Mouse (Mus musculus) NIH3T3 (cell line): ENCODE data around the gene Ppp1r35.
"Not testable (repeated sequence)": the region's sequence is repeated elsewhere in the genome, so short reads cannot be mapped to it uniquely, and the experiment has no call there.

Source experiments
- DNase-seq: peaks from one replicate; pipeline ENCODE4 v3.0.0-alpha.2; 2012; ENCODE audit warnings: low read depth

Gene Ppp1r35

DNA sequence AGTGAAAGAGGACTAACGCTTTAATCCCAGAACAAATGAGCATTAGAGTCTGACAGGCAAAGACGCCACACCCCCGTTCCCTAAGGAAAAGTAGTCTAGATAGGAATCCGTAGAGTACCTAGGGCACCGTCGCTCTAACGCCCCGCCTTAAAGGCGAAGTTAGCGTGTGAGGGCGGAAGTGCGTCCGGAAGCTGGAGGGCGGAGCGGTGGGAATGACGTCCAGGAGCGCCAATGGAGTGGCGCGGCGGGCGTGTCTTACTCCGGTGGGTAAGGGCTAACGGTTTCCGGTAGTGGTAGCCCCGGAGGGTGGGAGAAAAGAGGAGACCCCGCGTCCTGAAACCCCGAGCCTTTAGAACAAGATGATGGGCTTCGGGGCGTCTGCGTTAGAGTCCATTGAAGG is at the start of gene Ppp1r35:
TSS of gene Ppp1r35 (plus strand) at position 215 of the 400 bp plus-strand sequence.
- peak; percentile 99 for DNase-seq

DNA sequence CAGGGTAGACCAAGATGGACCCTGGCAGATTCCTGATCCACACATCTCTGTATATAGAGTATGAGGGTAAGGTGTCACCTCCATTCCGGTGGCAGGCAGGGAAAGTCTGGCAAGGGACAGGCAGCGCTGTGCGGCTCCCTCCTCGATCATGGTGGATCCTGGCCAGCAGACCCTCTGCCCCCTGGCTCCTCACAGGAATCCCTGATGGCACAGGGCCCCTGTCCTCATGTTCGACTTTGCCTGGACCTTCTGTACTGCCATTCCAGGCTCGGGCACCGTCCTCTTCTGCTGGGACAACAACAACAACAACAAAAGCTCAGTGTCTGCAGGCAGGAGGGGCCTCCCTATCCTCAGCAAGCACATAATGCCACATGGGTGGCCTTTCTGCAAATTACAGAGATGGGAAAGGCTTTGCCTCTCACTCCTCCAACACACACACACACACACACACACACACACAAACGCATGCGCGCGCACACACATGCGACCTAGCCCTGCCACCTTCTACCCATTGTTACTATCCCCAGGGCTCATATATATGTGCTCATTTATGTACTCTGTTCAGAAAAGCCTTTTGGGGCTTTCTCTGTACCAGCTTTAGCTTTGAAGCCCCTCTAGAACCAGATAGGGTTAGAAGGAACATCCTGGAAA is 44.9 kb upstream of the Ppp1r35 start:
- no peak for DNase-seq

DNA sequence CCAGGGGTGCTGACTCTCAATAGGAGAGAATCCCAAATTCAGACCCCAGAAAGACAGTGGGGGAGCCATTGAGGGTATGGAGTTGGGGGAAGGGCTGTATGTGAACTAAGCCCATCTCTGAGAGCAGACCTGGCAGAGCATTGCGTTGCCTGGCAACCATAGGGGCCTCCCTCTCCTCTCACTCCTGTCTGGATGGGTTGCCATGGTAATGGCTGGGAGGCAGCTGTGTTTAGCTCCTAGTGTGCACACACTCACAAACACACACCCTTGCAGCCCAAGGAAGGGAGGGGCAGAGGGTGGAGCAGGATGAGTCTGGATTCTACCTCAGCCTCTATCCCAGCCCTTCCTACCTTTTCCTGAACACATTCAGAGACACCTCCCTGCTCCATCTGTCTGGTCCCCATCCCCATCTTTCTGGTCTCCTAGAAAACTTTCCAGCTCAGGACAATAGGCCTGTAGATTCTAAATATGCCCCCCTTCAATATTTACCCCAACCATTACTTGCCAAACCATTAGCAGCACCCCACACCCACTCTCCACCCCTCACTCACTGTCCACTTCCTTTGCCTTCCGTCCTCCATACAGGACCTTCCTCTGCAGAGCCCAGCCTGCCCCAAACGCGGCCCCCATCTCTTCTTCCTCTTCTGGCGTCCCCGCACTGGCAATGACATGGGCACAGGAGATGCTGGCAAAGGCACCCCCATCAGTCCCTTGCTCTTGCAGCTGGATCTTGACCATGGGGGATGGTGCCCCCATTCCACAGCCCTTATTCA is 44.2 kb upstream of the Ppp1r35 start:
- DNase-seq: no peak

DNA sequence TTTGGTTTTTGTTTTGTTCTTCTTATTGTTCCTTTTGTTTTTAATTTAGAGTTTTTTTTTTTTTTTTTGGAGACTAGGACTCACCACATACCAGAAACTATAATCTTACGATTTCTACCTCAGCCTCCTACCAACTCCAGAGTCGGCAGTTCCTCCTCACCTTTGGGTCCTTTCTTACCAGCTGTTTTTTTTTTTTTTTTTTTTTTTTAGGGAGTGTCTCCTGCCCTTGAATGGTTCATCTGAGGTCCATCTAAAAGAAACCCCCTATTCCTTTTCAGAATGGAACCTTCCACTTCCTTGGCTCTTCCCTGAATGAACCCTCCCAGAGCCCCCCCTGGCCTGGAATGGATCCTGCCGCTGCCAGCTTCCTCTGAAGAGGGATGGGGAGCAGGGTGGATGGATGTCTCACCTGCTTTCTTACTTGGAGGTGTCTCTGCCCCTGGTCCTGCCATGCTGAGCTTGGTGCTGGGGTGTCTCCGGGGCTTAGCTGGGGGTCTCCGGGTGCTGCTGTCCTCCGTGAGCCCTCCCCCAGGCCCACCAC is 41.2 kb upstream of the Ppp1r35 start:
- DNase-seq: no peak

DNA sequence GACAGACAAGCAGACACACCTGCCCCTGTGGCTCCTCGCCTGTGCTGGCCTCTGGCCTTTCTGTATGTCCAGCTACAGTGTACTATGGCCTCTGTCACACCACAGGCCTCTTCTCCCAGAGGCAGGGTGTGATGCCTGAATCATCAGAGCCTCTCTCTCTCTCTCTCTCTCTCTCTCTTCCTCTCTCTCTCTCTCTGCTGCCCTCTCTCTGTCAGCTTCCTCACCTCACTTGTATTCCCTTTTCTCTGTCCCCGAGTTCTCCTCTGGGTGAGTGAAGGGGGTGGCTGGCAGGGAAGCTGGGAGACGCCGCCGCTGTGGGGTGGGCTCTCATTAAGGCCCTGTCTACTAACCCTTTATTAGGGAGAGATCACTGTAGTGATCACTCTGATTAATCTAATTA is 40.1 kb upstream of the Ppp1r35 start:
- DNase-seq: peak; percentile 71

DNA sequence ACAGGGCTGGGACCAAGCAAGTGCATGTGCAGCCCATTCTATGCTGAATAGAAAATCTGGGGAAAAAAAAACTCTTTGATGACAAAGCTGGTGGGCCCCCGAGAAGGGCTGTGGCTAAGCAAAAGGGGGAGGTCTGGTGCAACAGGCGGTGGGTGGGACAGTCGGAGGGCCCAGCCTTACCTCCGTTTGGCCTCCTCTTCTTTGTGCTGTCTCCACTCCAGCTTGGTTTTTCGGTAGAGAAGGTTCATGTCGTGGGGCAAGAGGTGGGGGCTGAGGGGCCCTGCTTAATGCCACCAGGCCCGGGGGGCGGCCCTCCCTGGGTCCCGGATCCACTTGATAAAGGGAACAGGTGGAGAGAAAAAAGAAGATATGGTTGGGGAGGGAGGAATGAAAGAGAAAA is 39.2 kb upstream of the Ppp1r35 start:
- no peak for DNase-seq

DNA sequence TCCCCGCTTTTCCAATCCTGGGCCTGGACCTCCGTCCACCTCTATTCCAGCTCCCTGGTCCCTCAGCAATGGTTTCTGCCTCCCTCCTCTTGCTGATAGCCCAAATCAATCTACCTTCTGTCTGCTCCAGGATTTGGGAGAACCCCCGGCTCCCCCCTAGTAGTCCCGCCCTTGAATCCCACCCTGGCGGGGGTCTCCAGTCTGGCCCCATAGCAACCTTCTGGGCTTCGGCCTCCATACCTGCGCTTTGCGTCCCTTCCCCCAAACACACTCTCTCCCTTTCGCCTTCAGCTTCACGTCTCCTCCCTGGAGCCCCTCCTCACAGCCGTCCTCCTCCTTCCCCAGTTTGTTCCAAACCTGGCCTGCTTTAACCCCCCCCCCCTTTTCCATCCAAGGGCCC is 38.1 kb upstream of the Ppp1r35 start:
- no peak for DNase-seq

DNA sequence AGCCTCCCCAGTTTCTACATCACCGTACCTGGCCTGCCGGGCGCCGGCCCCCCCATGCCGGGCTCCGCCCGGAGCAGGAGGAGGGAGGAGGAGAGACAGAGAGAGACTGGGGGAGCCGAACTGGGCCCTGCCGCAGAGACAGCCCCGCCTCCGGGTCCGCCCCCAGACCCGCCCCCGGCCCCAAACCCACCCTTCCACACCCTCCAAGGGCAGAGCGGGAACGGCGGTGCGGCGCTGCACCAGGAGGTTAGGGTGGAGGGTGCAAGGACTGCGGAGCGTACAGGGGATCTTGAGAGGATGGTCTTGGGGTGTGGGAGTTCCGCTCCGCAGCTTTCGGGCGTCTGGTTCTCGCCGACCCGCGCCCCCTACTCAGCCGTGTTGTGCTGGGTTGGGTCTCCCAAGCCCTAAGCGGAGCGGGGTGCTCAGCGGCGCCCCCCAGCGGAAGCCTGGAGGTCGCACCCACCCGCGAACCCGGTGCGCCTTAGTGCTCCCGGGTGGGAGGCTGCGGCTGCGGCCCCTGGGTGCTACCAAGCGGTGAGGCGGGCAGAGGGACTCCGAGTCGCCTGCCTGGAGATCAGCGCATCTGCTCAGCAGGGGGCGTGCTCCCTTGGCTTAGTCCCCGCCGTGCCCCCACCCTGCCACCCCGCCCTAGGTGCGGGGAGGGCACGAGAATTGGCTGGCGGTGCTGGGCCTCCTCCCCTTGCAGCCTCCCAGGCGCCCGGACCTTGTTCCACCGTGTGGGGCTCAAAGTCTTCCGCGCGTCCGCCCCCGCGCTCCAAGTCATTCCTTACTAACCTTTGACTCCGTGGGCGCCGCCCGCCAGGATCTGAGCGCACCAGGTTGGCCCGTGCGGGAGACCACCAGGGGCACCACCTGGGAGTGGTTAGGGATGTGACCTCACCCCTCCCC is 37.4 kb upstream of the Ppp1r35 start, which contains the start of gene Nyap1:
TSS of gene Nyap1 (minus strand) at position 585 of the 909 bp plus-strand sequence.
- peak; percentile 88 for DNase-seq

DNA sequence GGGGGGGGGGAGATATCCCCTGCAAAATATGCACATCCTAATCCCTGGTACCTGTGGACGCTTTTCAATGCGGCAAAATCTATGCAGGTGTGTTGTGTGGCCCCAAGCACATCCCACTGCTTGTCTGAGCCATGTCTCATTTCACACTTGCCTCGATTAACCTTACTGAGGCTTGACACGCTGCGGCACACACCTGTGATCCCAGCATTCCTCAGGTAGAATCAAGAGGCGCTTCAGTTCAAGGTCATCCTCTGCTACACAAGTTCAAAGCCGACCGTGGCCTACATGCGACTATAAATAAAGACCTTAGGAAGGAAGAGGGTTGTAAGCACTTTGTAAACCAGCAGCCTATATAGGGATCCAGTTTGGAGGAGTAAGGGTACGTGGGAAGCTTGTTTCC is 36.6 kb upstream of the Ppp1r35 start:
- DNase-seq: no peak

DNA sequence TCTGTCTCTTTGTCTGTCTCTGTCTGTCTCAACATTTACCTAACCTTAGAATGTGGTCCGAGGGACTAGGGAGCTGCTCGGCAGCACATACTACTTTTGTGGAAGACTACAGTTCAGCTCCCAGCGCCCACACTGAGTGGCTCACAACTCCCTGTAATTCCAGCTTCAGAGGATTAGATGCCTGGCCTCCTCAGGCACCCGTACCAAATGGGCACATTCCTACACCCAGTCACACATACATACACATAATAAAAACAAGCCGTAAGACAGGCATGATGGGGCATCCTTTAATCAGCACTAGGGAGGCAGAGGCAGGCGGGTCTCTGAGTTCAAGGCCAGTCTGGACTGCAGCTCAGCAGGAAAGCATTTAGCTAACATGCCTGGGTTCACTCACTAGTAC is 35.8 kb upstream of the Ppp1r35 start:
- no peak for DNase-seq

DNA sequence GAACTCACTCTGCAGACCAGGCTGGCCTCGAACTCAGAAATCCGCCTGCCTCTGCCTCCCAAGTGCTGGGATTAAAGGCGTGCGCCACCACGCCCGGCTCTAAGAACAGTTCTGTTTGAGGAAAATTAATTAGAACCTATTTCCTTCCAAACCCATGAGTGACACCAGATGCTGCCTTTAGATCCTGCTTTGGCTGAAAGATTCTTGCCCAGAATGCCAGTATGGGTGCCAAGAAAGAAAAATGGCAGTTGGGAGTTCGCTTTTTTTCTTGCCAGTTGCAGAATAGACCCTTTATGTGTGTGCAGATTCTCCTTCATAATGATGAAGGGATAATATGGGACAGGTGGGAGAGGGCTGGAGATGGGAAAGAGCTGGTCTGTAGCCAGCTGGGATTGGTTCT is 34.5 kb upstream of the Ppp1r35 start:
- no peak for DNase-seq

DNA sequence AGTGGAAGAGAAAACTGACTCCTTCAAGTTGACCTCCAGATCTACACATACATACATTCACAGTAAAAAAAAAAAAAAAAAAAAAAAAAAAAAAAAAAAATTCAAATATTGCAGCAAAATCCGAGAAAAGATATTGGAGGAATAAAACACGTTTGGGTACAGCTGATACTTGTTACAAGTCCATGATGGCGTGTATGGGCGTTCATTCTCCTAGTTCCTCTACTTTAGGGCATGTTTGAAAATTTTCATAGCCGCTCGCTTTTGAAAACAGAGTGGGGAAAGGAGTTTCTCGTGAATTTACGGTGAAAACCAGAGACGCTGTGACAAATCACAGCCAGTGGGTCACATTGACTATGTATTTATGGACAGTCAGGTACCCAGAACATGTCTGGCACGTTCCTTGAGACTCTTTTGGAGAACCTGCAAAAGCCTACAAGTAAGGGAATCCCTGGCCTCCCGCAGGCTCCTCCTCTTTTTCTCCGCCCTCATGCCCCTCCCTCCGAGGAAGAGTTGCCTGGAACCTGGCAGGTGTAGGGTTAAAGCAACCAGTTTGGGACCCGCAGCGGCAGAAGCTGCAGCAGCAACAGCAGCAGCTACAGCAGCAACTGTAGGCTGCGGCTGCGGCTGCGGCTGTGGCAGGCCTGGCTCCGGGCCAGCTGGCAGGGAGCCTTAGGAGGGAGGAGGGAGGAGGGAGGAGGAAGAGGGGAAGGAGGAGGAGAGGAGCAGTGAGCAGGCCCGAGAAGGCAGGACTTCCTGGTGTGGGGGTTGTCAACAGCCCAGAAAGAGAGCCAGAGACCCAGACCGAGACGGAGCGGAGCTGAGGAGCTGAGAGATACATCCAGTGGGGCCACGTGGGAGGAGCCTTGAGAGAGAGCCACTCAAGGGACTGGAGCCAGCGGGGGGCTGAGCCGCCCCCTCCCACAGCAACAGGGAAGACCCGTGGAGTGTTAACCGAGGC is 33.2 kb upstream of the Ppp1r35 start, which contains the start of gene Tsc22d4:
TSS of gene Tsc22d4 (plus strand) at position 517 of the 958 bp plus-strand sequence.
- peak; percentile 92 for DNase-seq

DNA sequence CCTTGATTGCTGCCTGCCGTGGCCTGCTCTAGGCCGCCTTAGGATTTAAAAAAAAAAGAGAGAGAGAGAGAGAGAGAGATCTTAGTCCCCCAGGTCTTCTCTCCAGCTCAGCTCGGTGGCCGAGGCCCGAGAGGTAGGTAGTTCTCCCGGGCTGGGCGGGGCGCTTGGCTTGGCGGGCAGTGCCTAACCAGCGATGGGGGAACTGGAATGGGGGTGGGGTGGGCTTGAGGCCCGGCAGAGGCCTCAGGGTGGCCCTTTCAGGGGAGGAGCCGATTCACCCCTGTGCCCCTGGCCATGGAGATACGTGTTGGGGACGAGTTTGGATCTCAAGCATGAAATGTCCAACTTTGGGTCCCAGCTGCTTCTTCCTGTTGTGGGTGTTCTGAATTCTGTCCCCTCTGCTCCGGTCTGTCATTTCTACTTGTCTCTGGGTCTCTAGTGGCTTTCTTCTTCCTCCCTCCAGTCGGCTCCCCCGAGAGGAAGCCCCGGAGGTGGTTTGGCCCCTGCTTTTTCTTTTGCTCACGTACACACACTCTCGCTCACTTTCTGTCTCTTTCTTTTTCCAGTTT is 32.3 kb upstream of the Ppp1r35 start:
- peak; percentile 74 for DNase-seq

DNA sequence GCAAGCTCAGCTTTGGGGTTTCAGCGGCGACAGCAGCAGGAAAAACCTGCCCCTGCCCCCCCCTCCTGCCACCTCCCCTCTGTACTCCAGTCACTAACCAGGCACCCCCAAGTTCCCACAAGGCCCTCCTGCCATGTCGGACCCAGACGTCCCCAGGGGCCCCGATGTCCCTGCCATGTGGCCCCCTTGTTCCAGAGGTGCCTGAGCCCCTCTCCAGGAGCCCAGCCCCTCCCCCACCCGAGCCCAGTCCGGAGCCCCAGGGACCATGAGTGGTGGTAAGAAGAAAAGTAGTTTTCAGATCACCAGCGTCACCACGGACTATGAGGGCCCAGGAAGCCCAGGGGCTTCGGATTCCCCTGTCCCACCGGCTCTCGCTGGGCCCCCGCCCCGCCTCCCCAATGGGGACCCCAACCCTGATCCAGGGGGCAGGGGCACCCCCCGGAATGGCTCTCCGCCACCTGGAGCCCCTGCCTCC is 31.8 kb upstream of the Ppp1r35 start:
- peak; percentile 31 for DNase-seq

DNA sequence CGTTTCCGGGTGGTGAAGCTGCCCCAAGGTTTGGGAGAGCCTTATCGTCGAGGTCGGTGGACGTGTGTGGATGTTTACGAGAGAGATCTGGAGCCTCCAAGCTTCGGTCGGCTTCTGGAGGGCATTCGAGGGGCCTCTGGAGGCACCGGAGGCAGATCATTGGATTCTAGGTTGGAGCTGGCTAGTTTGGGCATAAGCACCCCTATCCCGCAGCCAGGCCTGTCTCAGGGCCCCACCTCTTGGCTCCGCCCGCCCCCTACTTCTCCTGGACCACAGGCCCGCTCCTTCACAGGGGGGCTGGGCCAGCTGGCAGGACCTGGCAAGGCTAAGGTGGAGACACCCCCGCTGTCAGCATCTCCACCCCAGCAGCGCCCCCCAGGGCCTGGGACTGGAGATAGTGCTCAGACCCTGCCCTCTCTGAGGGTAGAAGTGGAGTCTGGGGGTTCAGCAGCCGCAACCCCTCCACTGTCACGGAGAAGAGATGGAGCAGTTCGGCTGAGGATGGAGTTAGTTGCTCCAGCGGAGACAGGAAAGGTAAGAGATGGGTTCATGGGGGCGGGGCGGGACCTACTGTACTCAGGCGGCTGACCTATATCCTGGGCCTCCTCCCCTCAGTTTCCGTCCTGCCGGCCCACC is 31.2 kb upstream of the Ppp1r35 start:
- peak; percentile 69 for DNase-seq

DNA sequence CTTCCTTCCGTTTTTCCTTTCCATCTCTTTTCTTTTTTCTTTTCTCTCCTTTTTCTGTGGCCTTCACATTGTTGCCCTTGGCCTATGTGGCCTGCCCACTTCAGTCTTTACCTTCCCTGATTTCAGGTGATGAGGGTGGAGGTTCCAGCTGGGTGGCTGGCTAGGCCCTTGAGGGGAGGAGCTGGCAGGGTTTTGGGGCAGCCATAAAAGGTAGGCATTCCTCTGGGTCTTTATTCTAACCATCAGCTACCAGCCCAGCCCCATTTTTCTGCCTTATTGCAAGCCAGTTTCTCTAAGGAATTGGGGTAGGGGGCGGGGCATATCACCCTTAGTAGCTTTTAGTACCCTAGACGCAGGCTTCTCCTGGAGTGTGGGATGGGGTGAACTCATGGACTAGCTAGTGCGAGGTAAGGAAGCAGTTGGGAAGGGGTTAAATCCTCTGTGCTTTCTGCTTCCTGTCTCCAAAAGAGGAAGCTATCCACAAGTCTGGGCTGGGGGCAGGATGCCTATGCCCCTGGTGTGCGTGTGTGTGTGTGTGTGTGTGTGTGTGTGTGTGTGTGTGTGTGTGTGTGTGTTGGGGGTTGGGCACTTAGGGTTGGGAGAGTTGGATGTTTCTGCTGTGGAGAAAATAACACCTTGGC is 30.4 kb upstream of the Ppp1r35 start:
- no peak for DNase-seq

DNA sequence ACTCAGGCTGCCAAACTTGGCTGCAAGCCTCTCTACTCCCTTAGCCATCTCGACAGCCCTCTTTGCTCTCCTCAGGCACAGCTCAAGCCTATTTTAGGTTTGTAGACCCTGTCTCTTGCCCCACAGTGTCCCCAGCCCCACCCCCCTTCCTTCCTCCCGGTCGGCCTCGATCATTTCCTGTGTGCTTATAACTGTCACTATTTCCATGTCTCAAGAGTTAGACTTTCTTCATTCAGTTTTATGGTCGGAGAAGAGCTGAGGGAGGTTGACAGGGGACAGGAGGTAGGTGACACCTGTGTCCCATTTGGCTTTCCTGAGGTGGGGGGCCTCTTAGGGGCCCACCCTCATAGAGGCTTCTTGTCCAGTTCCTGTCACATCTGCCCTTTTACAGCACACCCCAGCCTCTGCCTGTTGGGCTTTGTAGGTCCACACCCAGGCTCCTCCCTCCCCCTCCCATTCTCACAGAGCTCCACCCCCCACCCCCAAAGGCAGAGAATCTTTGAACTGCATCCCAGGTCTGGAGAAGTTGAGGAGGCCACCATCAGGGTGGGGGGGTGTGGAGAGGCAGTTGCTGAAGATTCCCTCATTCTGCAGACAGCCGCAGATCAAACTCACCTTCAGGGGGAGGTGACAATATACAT is 29.3 kb upstream of the Ppp1r35 start:
- DNase-seq: no peak

DNA sequence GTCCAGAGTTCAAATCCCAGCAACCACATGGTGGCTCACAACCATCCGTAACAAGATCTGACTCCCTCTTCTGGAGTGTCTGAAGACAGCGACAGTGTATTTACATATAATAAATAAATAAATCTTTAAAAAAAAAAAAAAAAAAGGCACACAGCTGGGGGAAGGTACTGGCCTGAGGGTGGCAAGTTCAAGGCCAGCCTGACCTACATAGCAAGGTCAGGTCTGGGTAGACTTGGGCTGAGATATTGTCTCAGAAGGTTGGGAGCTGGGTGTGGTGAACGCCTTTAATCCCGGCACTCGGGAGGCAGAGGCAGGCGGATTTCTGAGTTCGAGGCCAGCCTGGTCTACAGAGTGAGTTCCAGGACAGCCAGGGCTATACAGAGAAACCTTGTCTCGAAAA is 28.4 kb upstream of the Ppp1r35 start:
- not testable (repeated sequence) for DNase-seq
